Mouse (Mus musculus) C2C12 (cell line): Measurements from ENCODE around the gene Smtnl2.

ENCODE experiments used
- CTCF ChIP-seq: IDR thresholded peaks from one replicate; pipeline ENCODE4 v1.5.1; 2011; ENCODE audit not compliant: control insufficient read depth, insufficient read depth, insufficient read length
- MYOD1 ChIP-seq: IDR thresholded peaks from one replicate; pipeline ENCODE4 v1.6.1; 2011; ENCODE audit warnings: low read depth; ENCODE audit not compliant: control insufficient read depth, insufficient read length
- USF1 ChIP-seq: IDR thresholded peaks from one replicate; pipeline ENCODE4 v1.6.1; 2011; ENCODE audit warnings: low read depth, mild to moderate bottlenecking, control low read depth, moderate library complexity

- TF ChIP-seq USF1 = no peak
- no peak for TF ChIP-seq MYOD1
- TF ChIP-seq CTCF = no peak
Measured at GRCm38 (mm10) chr11:72413601-72414190, 2.2 kb upstream of the Smtnl2 start.
